Mouse (Mus musculus): ENCODE results near the gene Fhl2.
A peak's percentile ranks its signal among the peaks of the same experiment; 100 is the strongest.

The Fhl2 gene

GRCm38 (mm10) chr1:43108729-43109128, 88.1 kb downstream of the Fhl2 start:
- no peak for DNase-seq (ENCODE audit: low read depth, low spot score)

GRCm38 (mm10) chr1:43098031-43098984, 98.5 kb downstream of the Fhl2 start, which contains the start of the genes Tgfbrap1 and AI597479:
Tgfbrap1 (minus strand) TSS chr1:43098637.
AI597479 (plus strand) TSS chr1:43098710.
- peak; percentile 94 for DNase-seq (ENCODE audit: low read depth, low spot score)

- no peak for DNase-seq (ENCODE audit: low read depth, low spot score)
These were observed 102.6 kb downstream of the Fhl2 start for GRCm38 (mm10) chr1:43094206-43094605.

GRCm38 (mm10) chr1:43092056-43093015, 104.4 kb downstream of the Fhl2 start:
- peak; percentile 60 for DNase-seq (ENCODE audit: low read depth, low spot score)

GRCm38 (mm10) chr1:43091306-43092055, 105.3 kb downstream of the Fhl2 start:
- DNase-seq (ENCODE audit: low read depth, low spot score) = no peak

GRCm38 (mm10) chr1:43090418-43090817, 106.4 kb downstream of the Fhl2 start:
- no peak for DNase-seq (ENCODE audit: low read depth, low spot score)

DNA sequence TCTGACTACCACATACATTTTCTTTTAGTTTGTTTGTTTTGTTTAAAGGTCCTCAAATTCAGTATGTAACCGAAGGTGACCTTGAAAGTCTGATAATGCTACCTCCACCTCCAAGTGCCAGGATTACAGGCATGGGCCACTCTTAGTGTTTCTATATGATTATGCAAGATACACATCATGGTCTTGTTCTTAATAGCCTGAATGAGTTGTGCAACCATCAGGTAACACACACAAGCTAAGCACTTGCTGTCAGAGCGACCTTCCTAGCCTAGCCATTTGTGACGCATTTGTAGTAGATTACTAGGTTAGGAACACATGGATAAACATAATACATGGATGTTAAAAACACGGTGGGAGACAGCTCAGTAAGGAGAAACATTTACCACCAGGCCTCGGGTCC, 113.8 kb downstream of the Fhl2 start:
- no peak for DNase-seq (ENCODE audit: low read depth, low spot score)

DNA sequence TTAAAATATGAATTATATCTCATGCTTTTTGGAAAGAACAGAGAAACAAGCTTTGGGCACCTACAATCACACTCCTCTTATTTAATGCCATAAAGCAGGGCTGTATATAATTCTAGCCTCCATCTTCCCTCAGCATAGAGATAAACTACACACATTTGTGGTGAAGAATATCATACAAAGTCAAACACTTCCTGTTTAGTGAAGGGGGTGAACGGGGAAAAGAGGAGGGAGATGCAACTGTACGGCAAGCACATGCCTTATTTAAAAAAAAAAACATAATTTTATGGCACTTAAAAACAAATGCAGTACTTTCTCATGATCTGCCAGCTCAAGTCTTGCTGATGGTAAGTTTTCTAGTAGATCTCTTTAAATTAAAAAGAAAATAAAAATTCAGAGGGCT, 118.7 kb downstream of the Fhl2 start:
- DNase-seq (ENCODE audit: low read depth, low spot score) = no peak

DNA sequence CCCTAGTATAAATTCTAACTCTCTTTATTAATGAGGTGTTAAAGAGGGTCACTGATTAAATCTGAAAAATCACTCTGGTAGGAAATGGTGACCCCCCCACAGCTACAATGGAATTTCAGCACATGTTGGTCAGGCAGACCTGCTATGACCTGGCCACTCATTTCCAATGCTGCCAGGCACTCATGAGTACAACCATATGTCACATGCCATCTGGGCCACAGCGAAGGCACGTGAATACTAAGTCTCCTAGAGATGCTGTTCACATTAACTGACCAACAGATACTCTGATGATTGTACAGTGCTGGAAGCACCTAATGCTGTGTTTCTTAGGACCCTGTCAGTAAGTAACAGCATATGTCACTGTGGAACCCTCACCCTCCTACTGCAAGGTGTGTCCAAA, 122.0 kb downstream of the Fhl2 start:
- no peak for DNase-seq (ENCODE audit: low read depth, low spot score)
